Mouse (Mus musculus): ENCODE data around the gene Tmem132c.

GRCm38 (mm10) chr5:127592854-127593253, 351.2 kb downstream of the Tmem132c start:
- TF ChIP-seq POLR2A (IDR thresholded peaks at IDR 0.05; ENCODE audit: borderline replicate concordance, extremely low read depth, low read depth, low read length) (no peak), CTCF (IDR thresholded peaks at IDR 0.05; ENCODE audit: insufficient read depth, low read length) (peak; percentile 42)
